Mouse (Mus musculus): ENCODE data around the gene Chst10.

- TF ChIP-seq CTCF (IDR thresholded peaks at IDR 0.05; ENCODE audit: low read depth, low read length) (no peak), POLR2A (IDR thresholded peaks at IDR 0.05; ENCODE audit: extremely low read depth, insufficient read depth, low read length) (no peak)
These were observed 54.7 kb downstream of the Chst10 start for GRCm38 (mm10) chr1:38843275-38843674.
